Mouse (Mus musculus): ENCODE data around the gene Gm26620. TPM values are rescaled to one million over a fixed set of nuclear protein-coding genes. Genes with fewer than 3 reads are reported as not detected.
A peak's percentile ranks its signal among the peaks of the same experiment; 100 is the strongest.

The Gm26620 gene
- total RNA-seq, 2 experiments from 2014 or later, result 1.3 TPM; not detected in 1

- peak; percentile 51 for DNase-seq
- intact Hi-C loops (cut with DNase I), result no loop called here
Observed at GRCm38 (mm10) chr1:170868107-170868904, 16.6 kb upstream of the Gm26620 start.

DNA sequence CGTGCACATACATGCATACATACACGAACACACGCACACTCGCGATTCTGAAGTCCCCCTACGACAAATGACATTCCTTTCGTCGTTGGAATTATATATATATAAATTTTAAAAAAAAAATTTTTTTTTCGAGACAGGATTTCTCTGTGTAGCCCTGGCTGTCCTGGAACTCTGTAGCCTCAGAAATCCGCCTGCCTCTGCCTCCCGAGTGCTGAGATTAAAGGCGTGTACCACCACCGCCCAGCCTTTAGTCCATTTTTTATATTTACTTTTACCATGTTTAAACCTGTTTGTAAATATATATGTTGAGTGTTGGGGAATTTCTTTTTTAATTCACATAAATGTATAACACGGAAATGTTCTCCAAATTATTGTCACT, 16.0 kb upstream of the Gm26620 start:
- no peak for DNase-seq
- intact Hi-C loops (cut with DNase I), result no loop called here

GRCm38 (mm10) chr1:170871402-170871801, 13.5 kb upstream of the Gm26620 start:
- intact Hi-C loops (cut with DNase I), result no loop called here
- DNase-seq, result no peak

GRCm38 (mm10) chr1:170871961-170872360, 12.9 kb upstream of the Gm26620 start:
- intact Hi-C loops (cut with DNase I), result no loop called here
- no peak for DNase-seq

DNA sequence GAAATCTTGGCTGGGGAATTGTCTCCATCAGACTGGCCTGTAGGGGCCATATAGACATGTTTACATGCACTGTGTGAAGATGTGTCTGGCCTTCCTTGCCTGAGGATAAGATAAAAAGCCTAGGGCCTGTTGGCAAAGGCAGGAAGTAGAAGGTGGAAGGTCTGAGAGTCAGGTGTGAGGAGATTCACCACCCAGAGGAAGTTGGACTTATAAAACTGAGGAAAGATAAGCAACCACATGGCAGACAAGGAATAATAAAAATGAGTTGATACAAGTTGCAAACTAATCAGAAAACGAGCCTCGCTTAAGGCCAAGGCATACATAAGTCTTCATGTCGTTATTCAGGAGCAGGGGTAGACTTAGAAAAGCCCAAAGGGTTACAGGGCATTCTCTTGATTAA, 9.2 kb upstream of the Gm26620 start:
- DNase-seq, result no peak
- intact Hi-C loops (cut with DNase I), result no loop called here

- no peak for DNase-seq
- intact Hi-C loops (cut with DNase I), result no loop called here
Observed at GRCm38 (mm10) chr1:170876906-170877305, 8.0 kb upstream of the Gm26620 start.

DNA sequence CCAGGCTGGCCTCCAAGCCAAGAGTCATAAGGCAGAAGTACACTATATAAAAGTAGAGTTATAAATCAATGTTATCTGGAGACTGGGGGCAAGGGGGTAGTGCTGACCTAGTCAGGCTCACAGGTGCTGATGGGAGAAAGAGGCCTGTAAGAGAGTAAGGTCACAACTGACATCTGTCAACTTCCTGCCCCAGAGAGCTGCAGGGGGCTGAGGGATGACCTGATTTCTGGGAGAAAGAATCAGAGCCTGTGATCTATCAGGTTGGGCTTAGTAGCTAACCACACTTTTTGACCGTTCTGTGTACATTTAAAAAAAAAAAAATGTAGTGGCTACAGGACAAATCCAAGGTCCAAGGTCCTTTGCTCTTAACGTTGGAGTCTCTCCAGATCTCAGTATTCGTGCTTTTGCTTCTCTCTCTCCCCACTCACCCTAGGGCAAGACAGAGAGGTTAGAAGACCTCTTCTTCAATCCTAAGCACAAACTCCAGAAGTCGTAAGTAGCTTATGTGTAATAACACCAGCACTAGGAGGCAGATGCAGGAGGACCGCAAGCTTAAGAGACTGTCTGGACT, 1.9 kb upstream of the Gm26620 start:
- no peak for DNase-seq
- intact Hi-C loops (cut with DNase I), result no loop called here

DNA sequence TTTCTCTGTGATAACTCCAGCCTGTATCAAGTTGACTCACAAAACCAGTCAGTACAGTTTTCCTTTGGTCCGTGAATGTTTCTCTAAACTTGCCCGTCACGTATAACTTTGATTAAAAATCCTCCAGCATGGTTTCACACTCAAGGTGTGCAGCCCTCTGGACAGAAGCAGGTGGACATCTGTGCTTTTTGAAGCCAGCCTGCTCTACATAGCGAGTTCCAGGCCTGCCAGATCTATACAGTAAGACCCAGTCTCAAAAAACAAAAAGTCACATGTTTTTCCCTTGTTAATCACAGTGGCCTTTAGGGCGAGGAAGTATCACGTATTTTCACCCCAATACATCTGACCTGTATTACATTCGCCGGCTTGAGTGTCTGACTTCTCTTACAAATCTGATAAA, 475 bp upstream of the Gm26620 start:
- DNase-seq, result no peak
- intact Hi-C loops (cut with DNase I), result no loop called here

DNA sequence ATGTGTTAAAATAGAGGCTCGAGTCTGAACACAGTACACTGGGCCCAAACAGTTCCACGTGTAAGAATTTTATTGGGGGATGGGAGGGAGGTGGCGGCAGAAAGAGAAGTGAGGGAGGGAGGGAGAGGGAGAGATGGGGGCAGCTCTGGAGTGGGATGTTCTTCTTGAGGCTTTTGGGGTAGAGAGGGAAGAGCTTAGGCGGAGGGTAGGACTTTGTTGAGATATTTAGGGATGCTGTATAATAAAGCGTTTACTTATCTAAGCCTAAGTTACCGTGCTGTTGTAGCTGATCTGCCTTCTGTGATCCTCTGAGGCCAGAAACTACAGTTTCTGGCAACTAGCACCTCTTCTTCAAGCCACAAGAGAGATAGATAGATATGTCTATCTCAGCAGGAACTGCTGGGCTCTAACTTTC, 1.2 kb downstream of the Gm26620 start:
- intact Hi-C loops (cut with DNase I), result no loop called here
- DNase-seq, result no peak

DNA sequence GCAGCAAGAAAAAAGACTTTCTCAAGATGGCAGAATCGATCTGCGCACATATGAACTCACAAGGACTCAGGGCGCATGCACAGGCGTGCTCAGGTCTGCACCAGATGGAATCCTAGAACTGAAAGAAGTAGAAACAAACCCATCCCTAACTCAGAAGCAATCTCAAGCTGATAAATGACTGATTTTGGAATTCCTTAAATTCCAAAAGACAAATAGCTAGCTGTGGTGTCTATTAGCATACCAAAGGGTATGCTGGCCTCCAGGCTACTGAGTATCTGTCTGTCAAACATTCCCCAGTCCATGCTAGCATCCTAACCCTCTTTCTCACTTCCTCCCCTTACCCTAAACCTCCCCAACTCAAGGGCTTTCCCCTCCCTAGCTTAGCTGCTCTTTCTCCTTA, 4.4 kb downstream of the Gm26620 start:
- no peak for DNase-seq
- intact Hi-C loops (cut with DNase I), result no loop called here

DNA sequence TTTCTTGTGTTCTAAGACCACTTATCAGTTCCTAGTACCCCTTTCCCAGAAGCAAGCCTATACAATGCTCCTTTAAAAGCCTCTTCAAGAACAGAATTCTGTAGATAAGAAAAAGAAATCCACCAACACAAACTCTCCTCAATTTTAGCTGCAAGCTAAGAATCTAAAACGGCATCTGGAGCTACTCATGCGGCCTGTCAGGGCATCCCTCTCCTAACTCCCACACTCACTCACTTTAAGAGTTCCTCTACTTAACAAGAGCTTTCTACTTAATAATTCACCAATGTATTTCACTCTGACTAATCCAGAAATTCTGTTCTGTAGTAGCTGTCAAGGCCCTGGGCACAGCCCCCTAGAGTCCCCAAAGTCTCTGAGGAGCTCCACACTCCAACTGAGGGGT, 6.8 kb downstream of the Gm26620 start:
- intact Hi-C loops (cut with DNase I), result no loop called here
- DNase-seq, result no peak

- no peak for DNase-seq
- intact Hi-C loops (cut with DNase I), result no loop called here
Observed at GRCm38 (mm10) chr1:170892279-170892678, 7.4 kb downstream of the Gm26620 start.

DNA sequence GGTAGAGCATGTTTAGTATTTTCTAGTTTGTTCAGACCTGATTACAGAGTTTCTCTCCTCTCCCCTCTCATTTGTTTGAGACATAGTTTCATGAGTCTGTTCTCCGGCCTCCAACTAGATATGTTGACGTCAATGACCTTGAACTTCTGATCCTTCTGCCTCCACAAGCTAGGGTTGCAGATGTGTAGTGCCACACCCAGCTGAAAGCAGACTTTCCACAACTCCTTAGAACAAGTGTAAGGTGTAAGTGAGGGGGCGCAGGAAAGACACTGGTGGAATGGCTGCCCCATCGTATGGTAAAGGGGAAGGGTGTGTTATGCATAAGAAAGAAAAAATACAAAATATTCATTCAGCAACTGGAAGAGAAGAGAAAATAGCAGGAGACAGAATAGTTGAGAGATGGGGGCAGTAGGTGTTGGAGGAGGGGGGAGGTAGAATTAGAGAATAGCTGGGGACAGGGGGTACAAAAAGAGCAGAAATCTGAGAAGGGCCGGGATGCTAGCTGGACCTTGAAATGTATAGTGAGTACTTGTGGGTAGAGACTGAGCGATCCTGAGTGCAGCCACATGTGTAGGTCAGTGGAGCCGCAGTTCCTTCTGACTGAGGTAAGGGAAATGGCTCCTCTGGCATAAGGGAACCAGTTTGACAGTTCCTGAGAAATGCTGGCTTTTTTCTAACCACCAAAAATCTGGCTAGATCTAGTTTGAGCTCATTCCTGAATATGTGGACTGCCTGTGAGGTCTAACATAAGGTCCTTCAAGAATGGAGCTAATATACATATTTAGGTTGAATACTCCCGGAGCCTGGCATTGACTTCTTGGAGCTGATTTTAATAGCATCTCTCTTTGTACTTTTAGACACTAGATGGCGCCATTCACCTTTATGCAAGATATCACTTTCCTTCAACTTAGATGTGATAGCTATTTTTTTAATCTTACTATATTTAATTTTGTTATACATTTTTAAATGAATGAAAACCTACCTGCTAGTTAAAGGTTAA, 10.0 kb downstream of the Gm26620 start:
- no peak for DNase-seq
- intact Hi-C loops (cut with DNase I), result no loop called here

DNA sequence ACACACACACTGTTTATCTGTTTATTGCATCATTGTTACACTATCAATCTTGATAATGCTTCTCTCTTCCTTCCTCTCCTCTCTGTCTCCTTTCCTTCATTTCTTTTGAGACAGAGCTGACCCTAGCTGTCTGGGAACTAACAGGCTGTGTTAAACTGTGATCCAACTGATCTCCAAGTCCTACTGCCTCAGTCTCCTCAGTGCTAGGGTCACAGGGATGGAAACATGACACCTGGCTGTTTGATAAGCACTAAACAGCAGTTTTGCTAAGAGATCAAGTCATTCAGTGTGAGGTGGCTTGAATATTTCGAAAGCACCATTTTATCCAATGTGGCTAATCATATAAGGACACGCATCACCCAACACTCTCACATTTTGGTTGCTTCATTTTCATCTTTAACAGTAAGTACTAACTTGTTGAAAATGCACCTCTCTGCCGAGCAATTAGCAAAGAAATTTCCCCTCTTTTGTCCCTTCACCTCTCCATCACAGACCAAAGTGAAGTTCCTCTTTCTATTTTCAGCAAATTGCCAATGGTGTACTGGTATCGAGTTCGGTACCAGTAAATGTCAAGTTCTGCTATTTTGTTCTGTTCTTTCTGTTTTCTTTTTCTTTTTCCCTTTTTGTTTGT, 11.9 kb downstream of the Gm26620 start:
- intact Hi-C loops (cut with DNase I), result no loop called here
- DNase-seq, result no peak

DNA sequence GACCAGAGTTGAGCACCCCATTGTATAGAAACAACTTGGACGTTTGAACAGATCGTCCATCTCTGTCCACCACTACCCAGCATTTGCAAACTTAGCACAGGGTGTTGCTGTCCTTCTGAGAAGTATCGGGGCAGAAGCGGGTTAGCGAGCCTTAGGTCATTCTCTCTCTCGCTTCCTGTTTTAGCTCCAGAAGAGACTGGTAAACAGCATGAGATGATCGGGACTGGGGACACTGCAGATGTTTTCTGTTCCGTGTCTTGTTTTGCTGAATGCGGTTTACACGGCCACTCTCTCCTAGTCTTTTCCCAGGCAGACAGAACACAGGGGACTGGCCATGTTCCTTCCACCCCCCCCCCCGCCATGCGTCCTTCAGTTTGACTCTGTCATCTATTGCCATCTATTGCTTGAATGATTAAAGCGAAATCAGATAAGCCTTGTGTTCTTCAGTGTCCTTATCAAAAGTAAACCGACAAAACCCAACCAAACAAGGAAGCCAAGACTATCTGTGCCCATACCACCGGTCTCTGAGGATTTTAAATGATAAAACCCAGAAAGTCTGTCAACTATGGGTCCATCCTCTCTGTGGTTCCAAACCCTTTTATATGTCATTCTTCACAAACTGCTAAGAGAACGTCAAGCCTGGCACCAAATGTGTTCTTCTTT, 13.7 kb downstream of the Gm26620 start:
- no peak for DNase-seq
- intact Hi-C loops (cut with DNase I), result no loop called here

GRCm38 (mm10) chr1:170900799-170901467, 16.1 kb downstream of the Gm26620 start:
- intact Hi-C loops (cut with DNase I), result loop anchor here (2.0 to 5.0 kb wide), 2 partner anchors 92 to 131 kb away; no protein-coding TSS in a partner anchor
- DNase-seq, result peak; percentile 30

DNA sequence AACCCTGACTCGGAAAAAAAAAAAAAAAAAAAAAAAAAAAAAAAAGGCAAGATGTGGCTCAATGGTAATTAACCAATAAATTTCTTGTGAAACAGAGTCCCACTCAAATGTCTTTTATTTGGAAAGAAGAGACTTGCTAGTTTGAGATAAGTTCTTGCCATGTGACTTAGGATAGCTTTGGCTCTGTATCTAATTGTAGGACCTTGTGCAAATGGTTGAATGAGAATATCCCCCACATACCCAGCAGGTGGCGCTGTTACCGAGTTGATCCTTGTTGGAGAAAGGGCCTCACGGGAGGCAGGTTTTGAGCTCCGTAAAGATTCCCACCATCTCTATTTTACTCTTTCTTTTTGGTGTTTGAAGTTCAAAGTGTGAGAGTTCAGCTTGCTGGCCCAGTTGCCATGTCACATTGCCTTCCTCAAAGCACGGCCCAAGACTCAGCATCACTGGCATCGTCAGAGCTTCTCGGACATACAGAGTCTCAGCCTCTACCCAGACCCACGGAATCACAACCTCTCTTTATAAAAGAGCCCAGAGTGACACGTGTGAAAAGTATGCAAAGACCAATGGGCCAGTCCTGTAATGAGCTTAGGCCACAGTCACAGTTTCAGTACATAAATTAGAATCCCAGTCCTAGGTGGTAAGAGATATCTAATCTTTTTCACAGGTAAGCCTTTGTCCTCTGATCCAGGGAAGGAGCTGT, 16.8 kb downstream of the Gm26620 start:
- DNase-seq, result peak; percentile 89
- intact Hi-C loops (cut with DNase I), result loop anchor here (2.0 to 5.0 kb wide), 2 partner anchors 91 to 131 kb away; no protein-coding TSS in a partner anchor

DNA sequence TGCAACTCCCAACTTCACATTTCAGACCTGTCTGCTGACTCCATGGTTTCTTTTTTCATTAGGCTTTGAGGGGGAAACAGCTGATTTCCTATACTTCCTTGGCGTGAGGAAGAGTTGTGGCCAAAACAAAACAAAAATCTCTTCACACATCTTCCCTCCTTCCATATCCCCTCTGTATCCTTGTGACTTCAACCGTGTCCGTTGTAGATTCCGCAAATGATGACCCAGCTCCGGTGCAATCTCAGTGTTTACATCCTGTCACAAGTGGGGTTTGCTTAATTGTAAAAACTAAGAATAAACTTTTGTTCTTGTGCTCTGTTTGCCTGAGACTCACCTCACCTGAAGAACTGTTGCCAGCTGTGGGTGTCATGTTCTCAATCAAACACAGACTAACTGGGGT, 18.6 kb downstream of the Gm26620 start:
- DNase-seq, result no peak
- intact Hi-C loops (cut with DNase I), result loop anchor here (5.0 kb wide), 1 partner anchor 129 kb away; no protein-coding TSS in a partner anchor

- intact Hi-C loops (cut with DNase I), result no loop called here
- no peak for DNase-seq
Observed at GRCm38 (mm10) chr1:170907111-170907455, 22.2 kb downstream of the Gm26620 start.
